Mouse (Mus musculus) MEL-GATA-1-ER (cell line): ENCODE data around the gene Dffa.
"Not testable (repeated sequence)": the region's sequence is repeated elsewhere in the genome, so short reads cannot be mapped to it uniquely, and the experiment has no call there.

ENCODE experiments used
- DNase-seq: peaks from one replicate; pipeline ENCODE4 v3.0.0-alpha.2; 2012; ENCODE audit warnings: low read depth; ENCODE audit errors: extremely low read depth

Gene Dffa

GRCm38 (mm10) chr4:149098571-149098970 lies 5.4 kb upstream of the Dffa start:
- no peak for DNase-seq

DNA sequence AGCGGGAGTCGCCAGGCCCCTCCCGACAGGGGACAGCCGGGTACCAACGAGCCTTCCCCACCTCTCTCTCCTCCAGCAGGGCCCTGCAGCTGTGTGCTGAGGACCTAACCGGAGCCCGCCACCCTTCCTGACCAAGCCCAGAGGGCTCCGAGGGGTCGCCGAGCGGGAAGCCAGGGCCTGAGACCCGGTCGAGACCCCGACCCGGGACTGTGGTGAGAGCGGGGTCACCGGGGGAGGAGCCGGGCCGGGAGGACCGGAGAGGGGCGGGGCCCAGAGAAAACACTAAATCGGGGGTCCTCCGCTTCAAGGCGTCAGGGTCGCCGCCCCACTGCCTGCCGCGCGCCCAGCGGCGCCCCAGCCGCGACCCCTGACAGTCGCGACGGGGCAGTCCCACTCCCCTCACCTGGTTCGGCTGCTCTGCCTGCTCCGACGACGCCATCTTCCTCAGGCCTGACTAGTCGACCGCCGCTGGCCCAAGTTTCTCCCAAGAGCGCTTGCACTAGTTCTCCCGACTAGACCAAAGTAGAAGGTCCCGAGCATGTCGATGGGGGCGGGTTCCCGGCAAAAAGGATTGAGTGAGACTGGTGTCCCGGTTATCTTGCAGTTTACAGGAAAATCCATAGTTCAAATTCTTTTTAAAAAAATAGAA lies 4.5 kb upstream of the Dffa start, which contains the start of gene Pex14:
Gene Pex14, minus strand, starts transcription at position 508 of the 649 bp plus-strand sequence.
- DNase-seq, result peak; percentile 83

DNA sequence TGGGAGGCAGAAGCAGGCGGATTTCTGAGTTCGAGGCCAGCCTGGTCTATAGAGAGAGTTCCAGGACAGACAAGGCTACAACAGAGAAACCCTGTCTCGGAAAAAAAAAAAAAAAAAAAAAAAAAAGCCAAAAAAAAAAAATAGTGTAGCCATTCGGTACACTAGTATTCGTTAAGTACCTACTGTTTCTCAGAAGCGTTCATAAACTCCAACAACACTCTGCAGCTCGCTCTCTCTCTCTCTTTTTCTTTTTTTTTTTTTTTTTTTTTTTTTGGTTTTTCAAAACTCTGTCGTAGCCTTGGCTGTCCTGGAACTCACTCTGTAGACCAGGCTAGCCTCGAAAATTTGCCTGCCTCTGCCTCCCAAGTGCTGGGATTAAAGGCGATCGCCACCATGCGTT lies 3.5 kb upstream of the Dffa start:
- DNase-seq, result not testable (repeated sequence)

- no peak for DNase-seq
These were observed 2.5 kb upstream of the Dffa start for GRCm38 (mm10) chr4:149101456-149101855.

- peak; percentile 71 for DNase-seq
These were observed 16.1 kb downstream of the Dffa start for GRCm38 (mm10) chr4:149119978-149120562.

GRCm38 (mm10) chr4:149123432-149123831 lies 19.5 kb downstream of the Dffa start:
- DNase-seq, result no peak

- no peak for DNase-seq
These were observed 21.6 kb downstream of the Dffa start for GRCm38 (mm10) chr4:149125341-149126114.

- DNase-seq, result no peak
These were observed 22.2 kb downstream of the Dffa start for GRCm38 (mm10) chr4:149126115-149126509.

DNA sequence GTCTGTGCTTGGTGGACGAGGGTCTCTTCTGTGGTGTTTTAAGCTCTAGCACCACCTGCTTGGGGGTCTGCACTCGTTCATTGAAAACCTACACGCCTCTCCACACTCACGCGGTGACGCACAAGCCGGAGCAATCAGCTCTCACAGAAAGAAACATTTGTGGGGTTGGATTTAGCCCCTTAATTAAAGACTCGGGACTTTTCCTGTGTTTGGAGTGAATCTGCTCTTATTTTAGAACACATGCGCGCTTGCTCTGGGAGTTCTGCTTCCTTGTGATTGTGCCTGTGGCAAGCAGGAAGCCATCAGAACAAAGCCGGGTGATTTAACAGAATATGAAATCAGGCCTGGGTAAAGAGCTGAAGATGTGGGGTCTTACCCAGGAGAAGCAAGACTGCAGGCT lies 22.7 kb downstream of the Dffa start, which contains the start of gene Cort:
Gene Cort, minus strand, starts transcription at position 101 of the 400 bp plus-strand sequence.
- DNase-seq, result no peak

DNA sequence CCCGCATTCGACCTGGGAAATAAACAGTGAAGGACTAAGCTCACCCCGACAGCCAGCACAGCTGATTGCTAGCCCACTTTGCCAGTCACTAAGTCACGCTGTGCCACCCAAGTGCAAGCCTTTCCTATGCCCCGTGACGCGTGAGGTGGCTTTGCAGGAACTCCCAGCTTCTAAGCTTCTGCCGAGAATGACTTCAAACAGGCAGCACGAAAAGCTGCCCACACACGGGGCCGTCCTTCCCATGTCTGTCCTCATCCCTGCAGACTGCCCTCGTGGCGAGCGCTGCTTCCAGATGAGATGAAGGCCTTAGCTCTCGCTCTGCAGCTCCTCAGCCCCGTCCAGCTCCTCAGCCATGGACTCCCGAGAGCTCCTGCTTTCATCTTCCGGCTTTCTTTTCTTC lies 24.5 kb downstream of the Dffa start:
- DNase-seq, result no peak

DNA sequence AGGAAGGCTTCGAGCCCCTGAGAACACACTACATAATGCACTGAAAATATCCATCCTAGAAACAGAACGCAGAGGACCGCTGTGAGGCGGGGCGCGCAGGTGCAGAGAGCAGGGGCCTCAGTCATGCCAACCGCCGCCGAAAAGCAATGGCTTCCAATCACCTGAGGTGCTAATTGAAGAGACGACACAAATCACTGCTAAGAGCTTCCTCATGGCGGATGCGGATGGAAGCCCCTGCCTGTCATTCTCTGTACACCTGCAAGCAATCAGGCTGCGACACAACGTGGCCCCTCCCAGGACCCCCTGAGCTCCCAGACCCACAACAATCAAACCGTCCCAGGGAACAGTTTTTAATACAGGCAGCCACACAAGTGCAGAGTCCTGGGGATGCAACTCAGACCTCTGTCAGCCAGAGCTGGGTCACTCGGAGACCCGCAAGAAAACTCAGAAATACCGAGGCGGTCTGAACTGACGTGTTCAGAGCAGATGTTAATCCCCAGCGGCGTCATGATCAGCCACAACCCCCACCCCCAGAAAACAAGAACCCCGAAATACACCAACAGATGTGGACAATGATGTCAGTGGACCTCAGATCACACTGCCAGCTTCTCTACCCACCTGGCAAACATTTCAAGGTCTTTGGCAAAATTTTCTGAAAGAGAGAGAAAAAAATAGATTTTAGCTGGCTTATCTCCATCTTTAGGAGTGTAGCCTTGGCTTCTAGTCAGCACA lies 27.2 kb downstream of the Dffa start:
- DNase-seq, result no peak

- DNase-seq, result no peak
These were observed 28.0 kb downstream of the Dffa start for GRCm38 (mm10) chr4:149131789-149132565.

GRCm38 (mm10) chr4:149133395-149133794 lies 29.4 kb downstream of the Dffa start:
- DNase-seq, result no peak

DNA sequence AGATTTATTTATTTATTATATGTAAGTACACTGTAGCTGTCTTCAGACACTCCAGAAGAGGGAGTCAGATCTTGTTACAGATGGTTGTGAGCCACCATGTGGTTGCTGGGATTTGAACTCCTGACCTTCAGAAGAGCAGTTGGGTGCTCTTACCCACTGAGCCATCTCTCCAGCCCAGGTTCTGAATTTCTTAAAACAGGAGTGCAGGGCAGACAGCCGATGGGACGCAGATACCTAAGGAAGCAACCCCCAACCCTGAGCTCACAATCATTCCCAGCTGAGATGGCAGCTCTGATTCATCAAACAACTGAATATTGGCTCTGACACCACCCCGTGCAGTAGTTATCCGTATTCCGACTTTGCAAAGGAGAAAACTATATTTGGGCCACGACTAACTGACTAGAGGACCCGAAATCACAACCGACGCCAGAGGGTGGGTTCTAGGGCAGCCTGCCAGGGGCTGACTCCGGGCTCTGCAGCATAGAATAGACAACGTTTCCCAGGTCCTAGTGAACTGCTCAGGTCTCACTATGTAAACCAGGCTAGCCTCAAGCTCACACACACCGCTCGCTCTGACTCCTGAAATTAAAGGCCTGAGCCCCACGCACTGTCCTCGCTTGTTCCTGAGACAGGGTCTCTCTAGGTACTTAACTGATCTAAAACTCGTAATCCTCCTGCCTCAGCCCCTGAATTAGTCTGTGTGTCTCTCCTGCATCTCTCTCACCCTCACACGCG lies 32.3 kb downstream of the Dffa start:
- no peak for DNase-seq

- DNase-seq, result peak; percentile 56
These were observed 33.2 kb downstream of the Dffa start, which contains the start of gene Cenps for GRCm38 (mm10) chr4:149136982-149137770. Gene Cenps, minus strand, starts transcription at chr4:149137629.

DNA sequence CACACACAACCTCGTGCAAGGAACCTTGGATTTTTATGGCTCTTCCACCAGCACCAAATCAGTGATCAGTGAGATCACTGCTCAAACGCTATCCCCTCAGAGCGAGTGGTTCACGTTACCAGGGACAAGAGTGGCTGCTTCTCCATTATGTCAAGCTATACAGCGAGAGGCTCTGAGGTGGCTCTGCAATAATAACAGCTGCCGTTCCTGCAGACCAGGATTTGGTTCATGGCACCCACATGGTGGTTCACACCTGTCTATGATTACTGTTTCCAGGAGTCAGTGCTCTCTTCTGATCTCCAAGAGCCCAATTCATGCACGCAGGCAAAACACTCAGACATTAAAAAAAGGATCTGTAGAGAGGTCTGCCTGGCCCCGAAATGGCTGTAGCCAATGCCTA lies 34.6 kb downstream of the Dffa start:
- no peak for DNase-seq

DNA sequence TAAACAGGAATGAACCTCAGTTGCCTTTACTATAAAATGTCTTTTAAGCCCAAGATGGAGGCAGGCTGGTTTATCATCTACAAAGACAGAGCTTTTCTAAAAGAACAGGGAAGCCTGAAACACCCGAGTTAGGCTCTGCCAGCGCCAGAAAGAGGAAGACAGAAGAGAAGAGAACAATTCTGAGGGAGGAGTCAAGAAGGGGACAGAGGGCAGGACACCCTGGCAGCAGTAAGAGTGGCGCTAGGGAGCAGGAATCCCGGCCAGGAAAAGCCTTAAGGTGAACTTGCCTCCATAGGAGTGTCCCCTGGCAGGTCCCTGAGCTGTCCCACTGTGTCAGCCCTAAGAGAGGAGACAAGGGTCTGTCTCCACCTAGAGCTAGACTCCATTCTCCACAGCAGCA lies 39.6 kb downstream of the Dffa start:
- peak; percentile 37 for DNase-seq

- DNase-seq, result peak; percentile 60
These were observed 40.5 kb downstream of the Dffa start for GRCm38 (mm10) chr4:149144459-149144858.

GRCm38 (mm10) chr4:149145151-149145550 lies 41.2 kb downstream of the Dffa start:
- DNase-seq, result no peak
